Mouse (Mus musculus) effector memory CD4-positive, alpha-beta T cell, adult 7 months (primary cell): ENCODE data around the gene Smtnl2. TPM values are rescaled to one million over a fixed set of nuclear protein-coding genes. Genes with fewer than 3 reads are reported as not detected.

Source experiments
- polyA plus RNA-seq: library from polyadenylated mRNA; unstranded; fragments of 100-300 nt; shearing (Covaris generic); gene quantifications from one replicate; pipeline ENCODE4 v1.2.1, GENCODE M21; 2017

Gene Smtnl2
- not detected for polyA plus RNA-seq

DNA sequence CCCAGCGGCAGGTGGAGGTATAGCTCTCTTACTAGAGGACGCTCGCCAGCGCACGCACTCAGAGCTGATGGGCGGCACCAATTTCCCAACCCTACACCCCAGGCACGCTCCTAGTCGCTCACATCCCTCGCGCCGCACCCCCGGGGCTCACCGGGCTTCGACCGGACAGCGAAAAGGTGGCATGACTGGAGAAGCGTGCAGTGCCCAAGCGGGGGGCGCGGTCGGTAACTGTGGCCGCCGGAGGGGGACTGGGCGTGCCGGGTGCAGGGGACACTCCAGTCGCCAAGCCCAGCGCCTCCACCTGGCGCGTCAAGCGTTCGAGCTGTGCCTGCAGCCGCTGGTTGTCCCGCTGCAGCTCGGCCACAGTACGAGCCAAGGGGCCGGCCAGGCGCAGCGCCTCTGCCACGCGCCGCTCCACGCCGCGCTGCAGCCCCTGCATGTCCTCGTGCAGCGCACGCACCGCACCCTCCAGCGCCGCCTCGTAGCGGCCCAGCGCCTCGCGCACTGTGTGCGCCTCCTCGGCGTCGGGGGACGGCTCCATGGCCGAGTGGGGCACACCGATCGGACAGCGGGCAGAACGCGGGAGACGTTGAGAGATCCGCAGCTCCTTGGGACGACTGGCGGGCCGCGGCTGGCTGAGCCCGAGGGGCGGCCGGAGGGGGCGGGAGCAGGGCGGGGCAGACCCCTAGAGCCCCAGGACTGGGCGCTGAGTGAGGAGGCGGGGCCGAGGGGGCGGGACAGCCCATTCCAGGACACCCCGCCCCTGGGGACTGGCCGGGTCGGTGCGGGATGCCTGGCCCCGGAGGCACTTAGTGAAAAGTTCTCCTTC lies at the start of gene Smtnl2:
Gene Smtnl2 (minus strand): TSS at position 621 of the 829 bp plus-strand sequence.

DNA sequence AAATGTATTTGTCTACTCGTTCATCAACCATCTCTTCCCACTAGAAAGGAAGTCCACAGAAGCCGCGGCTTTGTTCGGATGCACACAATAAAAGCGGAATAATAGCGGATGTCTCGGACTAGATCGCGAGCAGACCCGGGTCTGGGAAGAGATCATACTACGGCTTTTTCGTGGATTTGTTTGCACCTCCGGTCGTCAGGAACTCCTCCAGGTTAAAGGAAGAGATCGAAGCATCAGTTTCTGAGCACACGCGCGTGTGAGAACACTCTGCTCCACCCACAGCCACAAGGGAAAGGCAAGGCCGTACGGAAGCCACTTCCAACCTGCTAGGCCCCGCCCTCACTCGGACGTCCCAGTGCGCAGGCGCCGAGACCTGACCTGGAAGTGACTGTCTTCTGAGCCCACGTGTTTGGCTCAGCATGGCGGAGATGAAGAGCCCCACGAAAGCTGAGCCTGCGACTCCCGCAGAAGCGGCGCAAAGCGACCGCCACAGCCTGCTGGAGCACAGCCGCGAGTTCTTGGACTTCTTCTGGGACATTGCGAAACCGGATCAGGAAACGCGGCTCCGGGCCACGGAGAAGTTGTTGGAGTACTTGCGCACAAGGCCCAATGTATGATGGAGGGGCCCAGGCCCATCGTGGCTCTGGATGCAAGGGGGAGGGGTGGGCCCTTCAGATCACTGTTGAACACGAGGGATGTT lies 29.6 kb upstream of the Smtnl2 start, which contains the start of gene Mybbp1a:
Gene Mybbp1a (plus strand): TSS at position 391 of the 700 bp plus-strand sequence.

GRCm38 (mm10) chr11:72434963-72435693 lies 23.6 kb upstream of the Smtnl2 start, which contains the start of gene Ggt6:
Gene Ggt6 (plus strand): TSS chr11:72435526.

GRCm38 (mm10) chr11:72362347-72362741 lies 49.2 kb downstream of the Smtnl2 start, which contains the start of gene Tekt1:
Gene Tekt1 (minus strand): TSS chr11:72362442.

Other genes starting within 250 kb of the Smtnl2 start
- 0.17 TPM for gene Gm43951, start 204.9 kb downstream of the Smtnl2 start, polyA plus RNA-seq
- gene 4933427D14Rik, start 204.3 kb downstream of the Smtnl2 start, polyA plus RNA-seq = 14.3 TPM
- gene Txndc17, start 204.2 kb downstream of the Smtnl2 start, polyA plus RNA-seq = 69.0 TPM
- 22.9 TPM for gene Med31, start 196.1 kb downstream of the Smtnl2 start, polyA plus RNA-seq
- not detected for gene Slc13a5, start 144.5 kb downstream of the Smtnl2 start, polyA plus RNA-seq
- 39.9 TPM for gene Xaf1, start 110.1 kb downstream of the Smtnl2 start, polyA plus RNA-seq
- not detected for gene Fbxo39, start 97.3 kb downstream of the Smtnl2 start, polyA plus RNA-seq
- gene Tekt1, start 49.3 kb downstream of the Smtnl2 start, polyA plus RNA-seq = not detected
- not detected for gene Ggt6, start 23.8 kb upstream of the Smtnl2 start, polyA plus RNA-seq
- gene Mybbp1a, start 29.6 kb upstream of the Smtnl2 start, polyA plus RNA-seq = 98.6 TPM
- 0.17 TPM for gene Spns2, start 78.2 kb upstream of the Smtnl2 start, polyA plus RNA-seq
- gene Spns3, start 138.8 kb upstream of the Smtnl2 start, polyA plus RNA-seq = not detected
- gene Ube2g1, start 195.6 kb upstream of the Smtnl2 start, polyA plus RNA-seq = 67.8 TPM